Mouse (Mus musculus) erythroid progenitor cell, adult 5-6 weeks (primary cell): ENCODE results near the gene Synj1. TPM values are rescaled to one million over a fixed set of nuclear protein-coding genes. Genes with fewer than 3 reads are reported as not detected.

Experiments
- ATAC-seq: replicated peaks from 2 replicates; pipeline ENCODE4 v1.8.0; 2016; ENCODE audit warnings: moderate number of reproducible peaks, mild to moderate bottlenecking, moderate TSS enrichment, inconsistent platforms; ENCODE audit not compliant: poor library complexity, low FRiP score, severe bottlenecking
- total RNA-seq, 2 experiments: library from RNA; stranded (forward) in 1 of 2; stranded (reverse) in 1 of 2; fragments of 150-400 nt in 1 of 2; fragments of 186-747, 209-891 nt in 1 of 2; gene quantifications; 2 replicates each; pipeline versions ENCODE4 v1.2.3 to v1.2.4; 2015 to 2017; ENCODE audit warnings: low replicate concordance in 2 of 2

The Synj1 gene
- total RNA-seq, 2 experiments from 2014 or later: 104 to 140 TPM

DNA sequence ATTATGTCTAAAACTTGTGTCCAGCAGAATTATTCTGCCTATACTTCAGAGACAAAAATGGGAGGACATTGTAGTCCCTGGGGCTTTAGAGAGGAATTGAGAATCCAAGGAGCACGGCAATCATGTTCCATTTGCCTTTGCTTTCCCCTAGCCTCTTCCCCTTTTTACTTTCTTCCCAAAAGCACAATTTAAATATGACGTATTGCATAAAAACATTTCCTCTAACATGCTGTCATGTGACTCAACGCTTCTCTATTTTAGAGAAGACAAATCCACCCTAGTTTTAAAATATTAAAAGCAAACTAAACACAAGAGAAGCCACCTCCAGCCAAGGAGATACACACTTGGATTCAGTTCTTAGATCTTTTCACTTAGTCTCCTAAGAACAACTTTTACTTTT lies 739 bp upstream of the Synj1 start:
- ATAC-seq: no peak

- peak; percentile 53 for ATAC-seq
These were observed 507 bp downstream of the Synj1 start for GRCm38 (mm10) chr16:91010581-91011020.

- ATAC-seq: peak; percentile 17; the same call in 1 of the 2 replicates
These were observed 1.1 kb downstream of the Synj1 start for GRCm38 (mm10) chr16:91009942-91010529.

- no peak for ATAC-seq
These were observed 6.1 kb downstream of the Synj1 start for GRCm38 (mm10) chr16:91004915-91005538.

DNA sequence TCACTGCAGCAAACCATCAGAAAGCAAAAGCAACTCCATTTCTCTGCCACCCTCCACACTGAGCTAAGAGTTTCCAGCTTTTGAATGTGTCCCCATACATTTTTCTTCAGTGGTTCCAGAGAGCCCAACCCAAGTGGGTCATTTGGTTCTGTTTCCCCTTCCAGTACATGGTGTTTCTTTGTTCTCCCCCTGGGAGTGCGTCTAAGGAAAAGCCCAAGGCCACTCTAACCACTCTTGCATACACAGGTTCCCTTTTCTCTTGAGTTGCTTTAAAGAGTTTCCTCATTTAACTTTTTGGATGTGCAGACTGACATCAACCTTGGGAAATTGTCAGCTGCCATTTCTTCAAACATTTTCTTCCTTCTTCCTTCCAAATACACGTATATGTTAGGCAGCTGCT lies 10.0 kb downstream of the Synj1 start:
- no peak for ATAC-seq

DNA sequence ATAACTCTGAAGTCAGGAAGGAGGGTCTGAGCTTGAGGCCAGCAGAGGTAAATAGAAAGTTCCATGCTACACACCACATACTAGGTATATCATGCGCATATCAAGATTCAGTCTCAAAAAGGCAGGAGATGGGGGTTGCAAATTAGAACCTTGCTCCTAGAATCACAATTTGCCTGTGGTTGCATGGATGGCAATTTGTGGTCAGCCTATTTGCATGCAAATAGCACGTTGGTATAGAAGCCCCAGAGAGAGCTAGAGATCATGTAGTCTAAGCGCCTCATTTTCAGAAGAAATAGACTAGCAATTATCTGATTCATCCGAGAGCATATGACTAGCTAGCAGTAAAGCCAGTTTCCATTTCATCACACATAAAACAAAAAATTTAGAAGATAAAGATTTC lies 11.3 kb downstream of the Synj1 start:
- no peak for ATAC-seq

GRCm38 (mm10) chr16:90997822-90998221 lies 13.3 kb downstream of the Synj1 start:
- no peak for ATAC-seq

- ATAC-seq: no peak
These were observed 14.5 kb downstream of the Synj1 start for GRCm38 (mm10) chr16:90996327-90997243.

- ATAC-seq: 0 out of 2 replicates have a peak, but pooled peaks have one; percentile 49
These were observed 15.6 kb downstream of the Synj1 start for GRCm38 (mm10) chr16:90995498-90995897.

- ATAC-seq: peak; percentile 62
These were observed 16.1 kb downstream of the Synj1 start for GRCm38 (mm10) chr16:90995023-90995422.

DNA sequence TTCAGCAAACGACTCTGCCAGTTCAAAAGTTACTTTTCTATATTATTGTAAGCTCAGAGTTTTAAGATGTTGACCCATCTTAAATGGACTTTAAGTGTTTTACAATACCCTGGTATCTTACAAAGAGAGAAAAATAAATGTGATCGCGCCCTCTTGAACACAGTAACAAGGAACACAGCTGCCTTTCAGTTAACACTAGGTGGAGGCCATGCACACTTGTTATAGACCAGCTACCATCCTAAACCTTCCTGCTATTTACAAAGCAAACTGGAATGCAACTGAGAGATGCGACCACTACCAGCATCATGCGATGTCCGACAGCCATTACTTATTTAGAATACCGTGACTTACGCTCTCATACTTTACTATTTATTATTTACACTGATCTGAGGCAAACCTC lies 21.9 kb downstream of the Synj1 start:
- ATAC-seq: 0 out of 2 replicates have a peak, but pooled peaks have one; percentile 11

DNA sequence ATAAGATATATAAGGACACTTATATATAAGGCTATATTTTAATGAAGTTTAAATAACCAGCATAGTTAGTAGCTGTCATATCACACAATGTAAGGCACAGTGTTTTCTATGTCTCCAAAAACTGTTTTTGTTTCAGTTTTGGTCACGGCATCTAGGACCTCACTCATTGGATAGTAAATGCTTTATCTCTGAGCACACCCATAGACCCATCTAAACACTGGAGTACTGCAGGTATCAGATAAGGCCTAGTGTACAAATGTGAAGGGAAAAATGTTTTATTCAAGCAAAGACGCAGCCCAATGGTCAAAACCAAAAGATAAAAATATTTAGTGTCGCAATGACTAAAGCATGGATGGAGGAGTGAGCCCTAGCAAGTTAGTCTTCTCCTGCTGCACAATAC lies 22.4 kb downstream of the Synj1 start:
- peak; percentile 93 for ATAC-seq

DNA sequence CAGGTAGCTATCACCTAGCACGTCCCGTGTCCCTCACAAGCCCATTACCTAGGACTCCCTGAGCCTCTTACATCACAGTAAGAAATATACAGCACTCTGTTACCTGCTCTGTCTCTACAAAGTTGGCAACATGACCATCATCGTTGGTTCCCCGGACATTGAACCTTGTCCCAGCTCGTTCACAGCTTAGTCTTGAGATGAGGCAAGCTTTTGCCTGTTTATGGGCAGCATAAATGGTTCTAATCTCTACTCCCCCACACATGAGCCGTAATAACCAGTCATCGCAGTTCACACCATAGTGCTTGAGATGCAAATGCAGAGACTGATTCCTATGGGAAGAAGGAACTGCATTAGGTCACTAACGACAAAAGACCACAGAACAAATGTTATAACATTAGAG lies 23.1 kb downstream of the Synj1 start:
- peak; percentile 67 for ATAC-seq

GRCm38 (mm10) chr16:90971004-90971403 lies 40.1 kb downstream of the Synj1 start:
- no peak for ATAC-seq

DNA sequence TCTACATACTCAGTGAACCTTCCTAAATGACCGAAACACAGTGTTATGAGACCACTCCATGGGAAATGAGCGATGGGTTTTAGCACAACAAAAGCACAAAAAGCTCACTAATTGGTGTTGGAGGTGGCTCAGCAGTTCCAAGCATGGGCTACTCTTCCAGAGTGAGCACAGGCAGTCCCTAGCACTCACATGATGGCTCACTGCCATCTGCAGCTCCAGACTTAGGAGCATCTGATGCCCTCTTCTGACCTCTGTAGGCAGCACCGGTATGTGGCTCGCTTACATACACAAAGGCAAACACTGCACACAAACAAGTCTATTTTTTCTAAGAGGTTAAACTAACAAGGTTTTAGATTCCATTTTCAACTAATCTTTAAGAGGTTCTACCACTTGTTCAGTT lies 44.9 kb downstream of the Synj1 start:
- ATAC-seq: no peak

DNA sequence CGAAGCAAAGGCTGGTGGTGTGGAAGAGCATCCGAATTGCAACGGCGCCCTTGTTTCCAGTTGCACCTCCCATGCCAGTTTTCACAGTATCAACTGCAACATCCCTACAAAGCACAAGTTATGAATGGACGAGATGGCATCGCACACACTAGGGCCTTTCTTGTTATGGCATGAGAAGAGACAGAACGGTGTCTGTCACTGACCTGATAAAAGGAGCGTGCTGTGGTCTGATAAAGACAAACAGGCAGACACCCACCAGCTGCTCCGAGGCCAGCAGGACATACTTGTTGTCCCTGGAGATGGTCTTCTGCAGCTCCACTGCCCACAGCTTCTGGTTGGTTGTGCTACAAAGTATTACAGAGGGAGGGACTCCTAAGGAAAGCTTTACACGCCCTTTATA lies 46.8 kb downstream of the Synj1 start:
- ATAC-seq: peak; percentile 93

- peak; percentile 43 for ATAC-seq
These were observed 47.2 kb downstream of the Synj1 start for GRCm38 (mm10) chr16:90963866-90964265.

DNA sequence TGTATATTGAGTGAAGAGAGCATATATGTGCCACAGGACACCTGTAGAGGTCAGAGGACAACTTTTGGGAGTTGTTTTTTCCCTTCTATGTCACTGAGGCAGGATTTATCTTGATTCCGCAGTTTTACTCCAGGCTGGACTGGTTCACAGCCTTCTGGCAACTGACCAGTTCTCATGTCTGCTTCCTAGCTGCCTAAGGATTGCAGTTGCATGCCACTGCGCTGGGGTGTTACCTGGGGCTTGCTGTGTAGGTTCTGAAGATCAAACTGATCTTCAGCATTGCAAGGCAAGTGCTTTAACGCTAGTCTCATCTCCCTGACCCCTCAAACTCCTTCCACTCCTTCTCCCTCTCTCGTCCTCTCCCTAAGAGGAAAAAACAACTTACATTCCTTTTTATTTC lies 47.9 kb downstream of the Synj1 start:
- ATAC-seq: no peak

GRCm38 (mm10) chr16:90958301-90959085 lies 52.6 kb downstream of the Synj1 start:
- ATAC-seq: no peak

DNA sequence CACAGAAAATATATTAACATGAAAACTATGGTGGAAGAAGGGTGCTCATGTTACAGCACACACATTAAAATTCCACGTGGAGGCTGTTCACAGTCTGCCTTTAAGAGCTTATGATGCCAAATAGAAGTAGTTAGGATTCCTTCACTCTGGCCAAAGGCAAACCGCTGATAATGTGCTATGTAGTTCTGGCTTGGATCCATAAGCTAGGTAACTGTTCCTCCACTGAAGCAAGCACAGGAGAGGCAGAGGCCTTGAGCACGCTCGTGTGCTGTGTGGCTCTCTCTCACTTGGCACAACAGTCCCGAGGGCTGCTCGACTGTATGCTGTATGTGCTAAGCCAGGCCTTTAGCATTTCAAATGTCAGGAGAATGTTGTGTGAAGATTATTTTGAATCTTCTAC lies 55.6 kb downstream of the Synj1 start:
- no peak for ATAC-seq
